Mouse (Mus musculus) ovary, adult 10 weeks (tissue): ENCODE measurements around the gene Cpsf3. TPM values are rescaled to one million over a fixed set of nuclear protein-coding genes. Genes with fewer than 3 reads are reported as not detected.

Experiments used
- polyA plus RNA-seq: library from polyadenylated mRNA; stranded (reverse); fragments of 350-450 nt; fragmentation: Illumina TruSeq; extraction: RNeasy Lipid Tissue Mini Kit (QIAGEN cat#74804); gene quantifications from one replicate; pipeline ENCODE4 v1.2.3, GENCODE M21; 2014

Gene Cpsf3
- 87.9 TPM for polyA plus RNA-seq

GRCm38 (mm10) chr12:21284761-21285441, at the start of gene Cpsf3:
Gene Cpsf3 (plus strand): TSS chr12:21285391.

GRCm38 (mm10) chr12:21286243-21286622, 1.0 kb downstream of the Cpsf3 start, which contains the start of gene Itgb1bp1:
Gene Itgb1bp1 (minus strand): TSS chr12:21286284.

GRCm38 (mm10) chr12:21315923-21316868, 31.0 kb downstream of the Cpsf3 start, which contains the start of gene Iah1:
Gene Iah1 (plus strand): TSS chr12:21316389.

Other genes starting within 250 kb of the Cpsf3 start
- gene Itgb1bp1, start 893 bp downstream of the Cpsf3 start, polyA plus RNA-seq = 13.3 TPM
- gene Iah1, start 31.0 kb downstream of the Cpsf3 start, polyA plus RNA-seq = 28.1 TPM
- 124 TPM for gene Adam17, start 88.2 kb downstream of the Cpsf3 start, polyA plus RNA-seq
- 1,122 TPM for gene Ywhaq, start 132.2 kb downstream of the Cpsf3 start, polyA plus RNA-seq